Mouse (Mus musculus) lung, adult 2 months (tissue): ENCODE measurements at regions not wholly inside any gene's neighbourhood (a gene's known extent, or its start where the extent isn't known, plus 50 kb on each side); places are given as distances from the start of the nearest gene placed in this dataset.

Experiments
- CTCF ChIP-seq: fragments of 200-500 bp; IDR thresholded peaks from 2 replicates; pipeline ENCODE4 v1.5.1; 2011; ENCODE audit warnings: mild to moderate bottlenecking, low read length, control low read depth; ENCODE audit not compliant: insufficient read depth
- POLR2A ChIP-seq: fragments of 200-500 bp; IDR thresholded peaks from 2 replicates; pipeline ENCODE4 v1.6.1; 2011; ENCODE audit warnings: low read depth, mild to moderate bottlenecking, control low read depth, low read length, borderline replicate concordance; ENCODE audit errors: extremely low read depth

GRCm38 (mm10) chr13:101863015-101863414 lies 95.0 kb upstream of the Pik3r1 start:
- TF ChIP-seq CTCF (no peak), POLR2A (no peak)
